In genomic region chr6:72261683-72262320, GRCm38 (mm10) we compare ENCODE assay signal across 20 mouse cellular contexts. TPM values are rescaled to one million over a fixed set of nuclear protein-coding genes. Genes with fewer than 3 reads are reported as not detected.
DNase-seq lines count a peak whose midpoint lies in the region; ATAC-seq and TF ChIP-seq lines count a peak whose summit lies in the region.
"Had no signal": no experiment of that assay in that cellular context is flagged by ENCODE, and none has a peak within 500 bp of the region (broad histone marks: within the 10 kb centered on the region; RNA-seq: fewer than 3 reads in every experiment).

No protein-coding gene starts in this region.

- H3K27me3 ChIP-seq in heart, embryonic 10.5 days (ENCODE audit: insufficient read depth, poor library complexity, severe bottlenecking): peaks cover 13% of the 10 kb centered on the region; the same call in 1 of the 2 replicates
- peaks cover 51% of the 10 kb centered on the region for H3K27me3 ChIP-seq in liver, embryonic 13.5 days
- no peaks in the 10 kb centered on the region for H3K27me3 ChIP-seq in liver, postnatal 0 days (ENCODE audit: insufficient read depth, low read length)
- H3K27me3 ChIP-seq in neural tube, embryonic 12.5 days (replicated peaks): peaks cover 15% of the 10 kb centered on the region; the same call in 1 of the 2 replicates
- H3K27me3 ChIP-seq: heart, embryonic 12.5 days; Patski had no signal

- TF ChIP-seq EP300 in liver, postnatal 0 days (IDR thresholded peaks at IDR 0.05; ENCODE audit: low read depth): no peak

- 0 out of 2 replicates have a peak, but pooled peaks have one; percentile 22 for ATAC-seq in liver, embryonic 13.5 days (ENCODE audit: low read depth)
- ATAC-seq in liver, postnatal 0 days: no peak
- peak; percentile 27; the same call in 1 of the 2 replicates for ATAC-seq in neural tube, embryonic 12.5 days (ENCODE audit: low FRiP score, low read depth)

- WGBS in heart, embryonic 10.5 days: 78% methylated on average over 12 of the region's 12 CpGs
- 73% methylated on average over 12 of the region's 12 CpGs for WGBS in liver, embryonic 13.5 days (ENCODE audit: insufficient replicate concordance)
- WGBS in liver, postnatal 0 days (ENCODE audit: insufficient replicate concordance): 73% methylated on average over 12 of the region's 12 CpGs
- 78% methylated on average over 12 of the region's 12 CpGs for WGBS in neural tube, embryonic 12.5 days

- peaks cover 22% of the 10 kb centered on the region for H3K4me1 ChIP-seq in heart, embryonic 10.5 days
- peaks cover 13% of the 10 kb centered on the region for H3K4me1 ChIP-seq in liver, embryonic 13.5 days (replicated peaks)
- H3K4me1 ChIP-seq in liver, postnatal 0 days (ENCODE audit: insufficient read depth): peaks cover 7% of the 10 kb centered on the region
- H3K4me1 ChIP-seq in neural tube, embryonic 12.5 days: peaks cover 3% of the 10 kb centered on the region; the same call in 1 of the 2 replicates

- H3K9me3 ChIP-seq in heart, embryonic 10.5 days: no peaks in the 10 kb centered on the region
- no peaks in the 10 kb centered on the region for H3K9me3 ChIP-seq in liver, embryonic 13.5 days (replicated peaks)
- no peaks in the 10 kb centered on the region for H3K9me3 ChIP-seq in liver, postnatal 0 days (ENCODE audit: low read length)
- H3K9me3 ChIP-seq in neural tube, embryonic 12.5 days: no peaks in the 10 kb centered on the region
- H3K9me3 ChIP-seq: embryonic facial prominence, embryonic 10.5 days; heart, embryonic 12.5 days; limb, embryonic 12.5 days had no signal

- TF ChIP-seq CTCF in liver, postnatal 0 days (IDR thresholded peaks at IDR 0.05; ENCODE audit: low read depth): no peak

- no peak overlapping the region for H3K4me2 ChIP-seq in liver, embryonic 13.5 days
- no peak overlapping the region for H3K4me2 ChIP-seq in liver, postnatal 0 days (ENCODE audit: low read depth, low read length)
- H3K4me2 ChIP-seq in neural tube, embryonic 12.5 days (replicated peaks): no peak overlapping the region
- H3K4me2 ChIP-seq: limb, embryonic 12.5 days had no signal

- no peak for DNase-seq in heart, embryonic 10.5 days (ENCODE audit: low spot score)
- DNase-seq in heart, adult 18-20 months: no peak
- no peak for DNase-seq in liver, embryonic 13.5 days
- no peak for DNase-seq in liver, postnatal 0 days
- DNase-seq in neural tube, embryonic 10.5 days (ENCODE audit: extremely low spot score, low spot score): no peak
- DNase-seq in Muller cell, postnatal 12 days (ENCODE audit: inconsistent ontology term): no peak

- no peak overlapping the region for H3K9ac ChIP-seq in liver, embryonic 13.5 days
- no peak overlapping the region for H3K9ac ChIP-seq in liver, postnatal 0 days (replicated peaks)
- no peak overlapping the region for H3K9ac ChIP-seq in neural tube, embryonic 12.5 days
- H3K9ac ChIP-seq: heart, embryonic 12.5 days; limb, embryonic 12.5 days had no signal

- no peak overlapping the region for H3K4me3 ChIP-seq in heart, embryonic 10.5 days
- no peak overlapping the region for H3K4me3 ChIP-seq in liver, embryonic 13.5 days (replicated peaks)
- no peak overlapping the region for H3K4me3 ChIP-seq in liver, postnatal 0 days (ENCODE audit: low read depth, low read length)
- no peak overlapping the region for H3K4me3 ChIP-seq in neural tube, embryonic 12.5 days
- H3K4me3 ChIP-seq: embryonic facial prominence, embryonic 10.5 days; heart, embryonic 12.5 days; limb, embryonic 12.5 days had no signal

- 0 out of 2 replicates have a peak overlapping the region, but pooled peaks have one; percentile 30 for H3K27ac ChIP-seq in heart, embryonic 10.5 days
- no peak overlapping the region for H3K27ac ChIP-seq in liver, embryonic 13.5 days
- H3K27ac ChIP-seq in liver, postnatal 0 days (ENCODE audit: low read depth): no peak overlapping the region
- H3K27ac ChIP-seq in neural tube, embryonic 12.5 days: no peak overlapping the region
- H3K27ac ChIP-seq: embryonic facial prominence, embryonic 10.5 days; limb, embryonic 12.5 days; macrophage had no signal

- no peaks in the 10 kb centered on the region for H3K36me3 ChIP-seq in heart, embryonic 10.5 days
- H3K36me3 ChIP-seq in liver, embryonic 13.5 days: no peaks in the 10 kb centered on the region
- H3K36me3 ChIP-seq in liver, postnatal 0 days (replicated peaks; ENCODE audit: insufficient read depth, low read length): no peaks in the 10 kb centered on the region
- H3K36me3 ChIP-seq in neural tube, embryonic 12.5 days: no peaks in the 10 kb centered on the region
- H3K36me3 ChIP-seq: embryonic facial prominence, embryonic 10.5 days; heart, embryonic 12.5 days; limb, embryonic 12.5 days had no signal

RNA-seq across cellular contexts. Expression of gene Atoh8, which starts 26.4 kb away (rescaled TPM):
- 10.9 and 15.7 TPM in 2 replicates for polyA plus RNA-seq in heart, embryonic 10.5 days (2016; fragmentation: Nextera tagmentation; extraction: Ambion mirVana)
- total RNA-seq in heart, adult 18-20 months (2021): 1 to 10 TPM; 8.3 to 9.1 TPM
- 0.86 and 1.1 TPM in 2 replicates for polyA plus RNA-seq in liver, embryonic 13.5 days (2015; fragmentation: Nextera tagmentation; extraction: Ambion mirVana)
- 0.96 and 1.3 TPM in 2 replicates for polyA plus RNA-seq in liver, postnatal 0 days (2015; fragmentation: Nextera tagmentation; extraction: Ambion mirVana)
- 7.3 and 8.4 TPM in 2 replicates for polyA plus RNA-seq in neural tube, embryonic 12.5 days (2016; fragmentation: Nextera tagmentation; extraction: Ambion mirVana)
- polyA plus RNA-seq: macrophage had no signal

RNA-seq across cellular contexts. Expression of gene Sftpb, which starts 42.6 kb away (rescaled TPM):
- polyA plus RNA-seq in heart, embryonic 10.5 days (2016; fragmentation: Nextera tagmentation; extraction: Ambion mirVana): 0.12 and 0.30 TPM in 2 replicates
- not detected for total RNA-seq in heart, adult 18-20 months (2021)
- polyA plus RNA-seq in liver, embryonic 13.5 days (2015; fragmentation: Nextera tagmentation; extraction: Ambion mirVana): not detected in 2 replicates
- polyA plus RNA-seq in liver, postnatal 0 days (2015; fragmentation: Nextera tagmentation; extraction: Ambion mirVana): 0.16 and 0.20 TPM in 2 replicates
- polyA plus RNA-seq in neural tube, embryonic 12.5 days (2016; fragmentation: Nextera tagmentation; extraction: Ambion mirVana): not detected in 2 replicates
- total RNA-seq: adrenal gland, postnatal 25 days; gastrocnemius, postnatal 36 days; heart, postnatal 36 days; left cerebral cortex, adult 8-10 months had no signal
- polyA plus RNA-seq: C2C12; embryonic facial prominence, embryonic 10.5 days; heart, embryonic 12.5 days; kidney, adult 2 months; limb, embryonic 12.5 days; liver, embryonic 16.5 days; macrophage; urinary bladder, adult 2 months had no signal
